ENCODE assay signal across 8 mouse cellular contexts in genomic region chr9:105734651-105735050, GRCm38 (mm10).
"Had no signal": no experiment of that assay in that cellular context is flagged by ENCODE, and none has a peak within 500 bp of the region (broad histone marks: within the 10 kb centered on the region; RNA-seq: fewer than 3 reads in every experiment).

No protein-coding gene starts in this region.

- DNase-seq: left cerebral cortex, postnatal 4 days; lung, adult 18-20 months; right cerebral cortex, postnatal 14 days; thymus, postnatal 4 days had no signal

- H3K27me3 ChIP-seq: limb, embryonic 13.5 days; midbrain, embryonic 13.5 days had no signal

- H3K9me3 ChIP-seq: limb, embryonic 13.5 days; midbrain, embryonic 13.5 days had no signal

- H3K4me3 ChIP-seq: layer of hippocampus, adult 2 months; limb, embryonic 13.5 days; midbrain, embryonic 13.5 days had no signal

- ATAC-seq: midbrain, embryonic 13.5 days had no signal

- H3K4me2 ChIP-seq: limb, embryonic 13.5 days; midbrain, embryonic 13.5 days had no signal

- H3K27ac ChIP-seq: layer of hippocampus, adult 2 months; limb, embryonic 13.5 days; liver, embryonic 14.5 days; midbrain, embryonic 13.5 days had no signal

- H3K36me3 ChIP-seq: limb, embryonic 13.5 days; midbrain, embryonic 13.5 days had no signal

- H3K9ac ChIP-seq: limb, embryonic 13.5 days; liver, embryonic 14.5 days; midbrain, embryonic 13.5 days had no signal
